Mouse (Mus musculus) hindbrain, embryonic 15.5 days (tissue): ENCODE results near the gene Per2. TPM values are rescaled to one million over a fixed set of nuclear protein-coding genes. Genes with fewer than 3 reads are reported as not detected.

Experiments
- ATAC-seq: fragments of 200-750 bp; cut with Nextera tagmentation; 2 replicates; pipeline ENCODE4 v1.8.0; 2017; ENCODE audit warnings: low read depth, moderate number of reproducible peaks, moderate TSS enrichment; ENCODE audit not compliant: low FRiP score
- H3K27ac ChIP-seq: fragments of 300-500 bp; sonication (generic); replicated peaks from 2 replicates; pipeline ENCODE4 v1.5.1; 2015; ENCODE audit warnings: mild to moderate bottlenecking, inconsistent platforms
- H3K27me3 ChIP-seq: fragments of 300-500 bp; sonication (generic); 2 replicates; pipeline ENCODE4 v1.6.1; 2015; ENCODE audit warnings: control low read depth, inconsistent platforms
- H3K36me3 ChIP-seq: fragments of 300-500 bp; sonication (generic); 2 replicates; pipeline ENCODE4 v1.6.1; 2015; ENCODE audit warnings: control low read depth, inconsistent platforms
- H3K4me1 ChIP-seq: fragments of 300-500 bp; sonication (generic); replicated peaks from 2 replicates; pipeline ENCODE4 v1.6.1; 2015; ENCODE audit warnings: control low read depth, inconsistent platforms
- H3K4me2 ChIP-seq: fragments of 300-500 bp; sonication (generic); 2 replicates; pipeline ENCODE4 v1.6.1; 2015; ENCODE audit warnings: moderate library complexity, mild to moderate bottlenecking, inconsistent platforms
- H3K4me3 ChIP-seq: fragments of 300-500 bp; sonication (generic); 2 replicates; pipeline ENCODE4 v1.5.1; 2015; ENCODE audit warnings: mild to moderate bottlenecking, inconsistent platforms
- H3K9ac ChIP-seq: fragments of 300-500 bp; sonication (generic); 2 replicates; pipeline ENCODE4 v1.6.1; 2015; ENCODE audit warnings: inconsistent platforms
- H3K9me3 ChIP-seq: fragments of 300-500 bp; sonication (generic); 2 replicates; pipeline ENCODE4 v1.6.1; 2016; ENCODE audit warnings: control low read depth, inconsistent platforms
- WGBS: fragments of 180-500 bp; shearing (Covaris S2); methylation state at CpG from one replicate; pipeline ENCODE4 v1.1.7; 2015; 5-methylcytosine and 5-hydroxymethylcytosine counted together
- polyA plus RNA-seq: library from polyadenylated mRNA; unstranded; fragments of >200 nt; fragmentation: Nextera tagmentation; extraction: Ambion mirVana; gene quantifications from 2 replicates; pipeline ENCODE4 v1.2.1, GENCODE M21; 2015

Gene Per2
- polyA plus RNA-seq, 1 experiment from 2014 or later, result 6.1 TPM

DNA sequence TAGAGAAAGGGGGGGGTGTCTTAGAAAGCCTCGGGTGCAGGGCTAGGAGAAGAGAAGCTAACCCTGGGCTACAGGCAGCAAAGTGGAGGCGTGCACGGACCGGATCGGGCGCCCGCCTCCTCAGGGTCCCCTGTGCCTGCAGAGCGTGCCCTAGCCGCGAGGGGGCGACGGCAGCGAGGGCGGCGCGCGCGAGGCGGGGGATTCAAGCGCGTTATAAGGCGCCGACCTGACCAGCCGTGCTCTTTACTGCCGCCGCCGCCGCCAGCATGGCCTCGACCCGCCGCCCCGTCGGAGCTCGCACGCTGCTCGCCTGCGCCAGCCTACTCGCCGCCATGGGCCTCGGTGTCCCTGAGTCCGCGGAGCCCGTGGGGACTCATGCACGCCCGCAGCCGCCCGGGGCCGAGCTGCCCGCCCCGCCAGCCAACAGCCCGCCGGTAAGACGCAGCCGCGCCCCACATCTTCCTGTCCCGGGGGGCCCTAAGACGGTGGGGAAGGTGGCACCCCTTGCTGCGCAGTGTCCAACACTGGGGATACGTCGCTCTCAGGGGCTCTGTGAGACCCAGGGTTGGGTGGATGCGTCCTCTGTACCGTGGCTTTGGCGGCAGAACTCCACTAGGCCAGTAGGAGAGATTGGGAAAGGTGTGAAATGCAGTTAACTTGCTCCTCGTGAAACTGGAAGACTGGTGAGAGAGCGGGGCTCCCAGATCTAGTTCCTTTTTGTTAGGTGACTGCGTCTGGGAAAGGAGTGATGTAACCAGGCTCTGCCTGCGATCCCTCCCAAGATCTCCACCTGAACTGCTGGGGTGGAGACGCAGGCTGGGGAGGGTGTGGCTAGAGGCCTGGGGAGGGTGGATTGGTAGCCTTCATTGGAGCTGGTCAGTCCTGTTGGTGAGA is 92.7 kb downstream of the Per2 start, which contains the start of gene Erfe:
TSS of gene Erfe (plus strand) at position 216 of the 894 bp plus-strand sequence.
- Histone ChIP-seq H3K9me3 (no peaks in the 10 kb centered on the region), H3K4me2 (peak within 1 kb of the TSS; percentile 80), H3K4me1 (peaks cover 8% of the 10 kb centered on the region), H3K4me3 (peak within 1 kb of the TSS; percentile 37), H3K9ac (peak within 1 kb of the TSS; percentile 35; the same call in 1 of the 2 replicates), H3K27me3 (peaks cover 15% of the 10 kb centered on the region), H3K27ac (no peak within 1 kb of the TSS), H3K36me3 (peaks cover 3% of the 10 kb centered on the region; the same call in 1 of the 2 replicates)
- WGBS, result under 1% methylated on average over 61 of the region's 68 CpGs
- ATAC-seq, result peak; percentile 25; the same call in 1 of the 2 replicates

Other genes with a start within 250 kb of the Per2 start
- 56.4 and 59.4 TPM in 2 replicates for gene Ube2f, start 209.0 kb downstream of the Per2 start, polyA plus RNA-seq
- gene Scly, start 161.0 kb downstream of the Per2 start, polyA plus RNA-seq, result 11.9 and 13.5 TPM in 2 replicates
- gene Espnl, start 137.2 kb downstream of the Per2 start, polyA plus RNA-seq, result 0.05 and 0.18 TPM in 2 replicates
- gene Klhl30, start 108.3 kb downstream of the Per2 start, polyA plus RNA-seq, result 0.09 and 0.13 TPM in 2 replicates
- 0.33 and 0.54 TPM in 2 replicates for gene Erfe, start 92.9 kb downstream of the Per2 start, polyA plus RNA-seq
- gene Ilkap, start 60.5 kb downstream of the Per2 start, polyA plus RNA-seq, result 145 and 147 TPM in 2 replicates
- gene Hes6, start 45.3 kb downstream of the Per2 start, polyA plus RNA-seq, result 172 and 212 TPM in 2 replicates
- gene Traf3ip1, start 35.3 kb upstream of the Per2 start, polyA plus RNA-seq, result 9.9 and 10.1 TPM in 2 replicates
- gene Asb1, start 81.2 kb upstream of the Per2 start, polyA plus RNA-seq, result 12.9 and 13.0 TPM in 2 replicates